Mouse (Mus musculus): ENCODE measurements at regions not wholly inside any gene's neighbourhood (a gene's known extent, or its start where the extent isn't known, plus 50 kb on each side); places are given as distances from the start of the nearest gene placed in this dataset.

- Histone ChIP-seq H3K27me3 (ENCODE audit: control insufficient read depth, insufficient read depth, low read length) (no peaks in the 10 kb centered on the region; the same call in 1 of the 2 replicates), H3K9me3 (replicated peaks; ENCODE audit: control insufficient read depth, low read length) (no peaks in the 10 kb centered on the region; the same call in 1 of the 2 replicates), H3K9ac (ENCODE audit: low read length) (no peak overlapping the region), H3K27ac (ENCODE audit: low read length) (no peak overlapping the region), H3K4me3 (ENCODE audit: low read length) (no peak overlapping the region), H3K4me1 (ENCODE audit: control insufficient read depth, insufficient read depth, low read length) (no peaks in the 10 kb centered on the region), H3K36me3 (ENCODE audit: control insufficient read depth, insufficient read depth) (no peaks in the 10 kb centered on the region), H3K4me2 (ENCODE audit: low read depth, low read length) (no peak overlapping the region)
- ATAC-seq (replicated peaks; ENCODE audit: extremely low read depth, insufficient read depth, low FRiP score) = no peak
- WGBS = 81% methylated on average over 5 of the region's 5 CpGs
Measured at GRCm38 (mm10) chr9:100404426-100404825, 82.2 kb downstream of the Il20rb start.

DNA sequence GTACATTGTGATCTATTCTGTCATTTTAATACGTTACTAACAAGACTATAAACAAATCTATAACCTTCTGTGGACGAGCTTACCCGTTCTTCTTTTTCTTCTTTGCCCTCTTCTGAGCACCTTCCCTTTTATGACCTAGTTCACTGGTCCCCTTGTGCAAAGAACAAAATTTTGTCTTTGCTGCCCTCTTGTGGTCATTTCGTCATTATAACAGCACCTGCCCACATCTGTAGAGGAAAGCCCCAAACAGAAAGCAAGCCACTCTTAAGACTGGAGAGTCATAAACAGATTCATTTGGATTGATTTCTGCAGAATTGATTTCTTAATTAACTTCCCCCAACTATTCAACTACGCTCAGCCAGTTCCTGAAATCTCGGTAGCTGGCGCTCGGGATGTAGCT is 86.2 kb downstream of the Il20rb start:
- Histone ChIP-seq H3K9ac (ENCODE audit: low read length) (no peak overlapping the region), H3K27ac (ENCODE audit: low read length) (no peak overlapping the region), H3K36me3 (ENCODE audit: control insufficient read depth, insufficient read depth) (no peaks in the 10 kb centered on the region), H3K27me3 (ENCODE audit: control insufficient read depth, insufficient read depth, low read length) (no peaks in the 10 kb centered on the region; the same call in 1 of the 2 replicates), H3K4me2 (ENCODE audit: low read depth, low read length) (no peak overlapping the region), H3K9me3 (replicated peaks; ENCODE audit: control insufficient read depth, low read length) (no peaks in the 10 kb centered on the region; the same call in 1 of the 2 replicates), H3K4me1 (ENCODE audit: control insufficient read depth, insufficient read depth, low read length) (no peaks in the 10 kb centered on the region), H3K4me3 (ENCODE audit: low read length) (no peak overlapping the region)
- no peak for ATAC-seq (replicated peaks; ENCODE audit: extremely low read depth, insufficient read depth, low FRiP score)
- WGBS = 16% methylated on average over 8 of the region's 8 CpGs

DNA sequence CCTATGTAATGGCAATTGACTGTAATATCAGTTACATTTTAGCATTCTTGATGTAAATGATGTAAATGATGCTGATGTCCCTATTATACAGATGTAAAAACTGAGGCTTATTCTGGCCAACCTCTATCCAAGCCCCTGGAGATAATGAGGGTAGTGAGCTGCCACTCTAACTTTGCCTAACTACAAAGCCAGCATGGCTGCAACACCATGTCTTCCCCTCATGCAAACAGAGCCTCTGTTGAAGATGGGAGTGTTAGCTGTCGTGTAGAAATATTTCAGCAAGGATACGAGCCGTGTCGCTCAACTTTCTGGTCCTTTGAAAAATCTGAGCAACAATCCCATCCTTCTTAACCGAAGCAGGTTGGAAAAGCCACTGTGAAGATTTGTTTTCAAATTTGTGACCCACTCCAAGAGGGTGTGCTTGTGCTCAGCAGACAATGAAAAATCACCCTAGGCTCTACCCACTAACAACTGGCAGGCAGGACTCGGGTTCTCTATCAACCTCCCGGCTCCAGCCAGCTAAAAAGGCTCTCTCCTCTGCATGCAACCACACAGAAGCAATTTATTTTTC is 90.2 kb downstream of the Il20rb start:
- H3K4me1 ChIP-seq (ENCODE audit: control insufficient read depth, insufficient read depth, low read length) = no peaks in the 10 kb centered on the region
- H3K27ac ChIP-seq (ENCODE audit: low read length) = no peak overlapping the region
- no peak overlapping the region for H3K9ac ChIP-seq (ENCODE audit: low read length)
- 86% methylated on average over 7 of the region's 7 CpGs for WGBS
- no peaks in the 10 kb centered on the region for H3K36me3 ChIP-seq (ENCODE audit: control insufficient read depth, insufficient read depth)
- no peak for ATAC-seq (replicated peaks; ENCODE audit: extremely low read depth, insufficient read depth, low FRiP score)
- no peak overlapping the region for H3K4me3 ChIP-seq (ENCODE audit: low read length)
- no peaks in the 10 kb centered on the region for H3K9me3 ChIP-seq (replicated peaks; ENCODE audit: control insufficient read depth, low read length)
- H3K27me3 ChIP-seq (ENCODE audit: control insufficient read depth, insufficient read depth, low read length) = no peaks in the 10 kb centered on the region; the same call in 1 of the 2 replicates
- H3K4me2 ChIP-seq (ENCODE audit: low read depth, low read length) = no peak overlapping the region

DNA sequence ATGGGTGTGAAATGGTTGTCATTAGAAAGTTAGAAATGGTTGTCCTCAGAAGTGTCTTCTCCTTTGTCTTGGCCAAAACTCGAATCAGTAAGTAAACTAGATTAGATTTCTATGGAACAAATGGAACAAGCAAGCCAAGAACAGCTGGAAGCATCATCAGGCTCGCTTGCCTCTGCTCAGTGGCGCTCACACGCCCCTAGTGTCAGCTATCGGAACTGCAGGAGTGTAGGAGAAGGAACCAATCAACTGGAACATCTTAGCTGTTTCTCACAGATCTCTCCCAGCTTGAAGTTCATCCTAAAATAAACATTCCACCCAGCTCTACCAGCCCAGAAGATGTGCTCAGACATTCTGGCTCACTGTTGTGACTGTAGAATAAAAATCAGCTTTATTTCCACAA is 90.9 kb downstream of the Il20rb start:
- H3K9ac ChIP-seq (ENCODE audit: low read length) = no peak overlapping the region
- no peaks in the 10 kb centered on the region for H3K9me3 ChIP-seq (replicated peaks; ENCODE audit: control insufficient read depth, low read length)
- H3K4me3 ChIP-seq (ENCODE audit: low read length) = no peak overlapping the region
- ATAC-seq (replicated peaks; ENCODE audit: extremely low read depth, insufficient read depth, low FRiP score) = no peak
- H3K4me2 ChIP-seq (ENCODE audit: low read depth, low read length) = no peak overlapping the region
- WGBS = 9% methylated on average over 5 of the region's 5 CpGs
- no peak overlapping the region for H3K27ac ChIP-seq (ENCODE audit: low read length)
- no peaks in the 10 kb centered on the region for H3K4me1 ChIP-seq (ENCODE audit: control insufficient read depth, insufficient read depth, low read length)
- H3K36me3 ChIP-seq (ENCODE audit: control insufficient read depth, insufficient read depth) = no peaks in the 10 kb centered on the region
- H3K27me3 ChIP-seq (ENCODE audit: control insufficient read depth, insufficient read depth, low read length) = no peaks in the 10 kb centered on the region; the same call in 1 of the 2 replicates

DNA sequence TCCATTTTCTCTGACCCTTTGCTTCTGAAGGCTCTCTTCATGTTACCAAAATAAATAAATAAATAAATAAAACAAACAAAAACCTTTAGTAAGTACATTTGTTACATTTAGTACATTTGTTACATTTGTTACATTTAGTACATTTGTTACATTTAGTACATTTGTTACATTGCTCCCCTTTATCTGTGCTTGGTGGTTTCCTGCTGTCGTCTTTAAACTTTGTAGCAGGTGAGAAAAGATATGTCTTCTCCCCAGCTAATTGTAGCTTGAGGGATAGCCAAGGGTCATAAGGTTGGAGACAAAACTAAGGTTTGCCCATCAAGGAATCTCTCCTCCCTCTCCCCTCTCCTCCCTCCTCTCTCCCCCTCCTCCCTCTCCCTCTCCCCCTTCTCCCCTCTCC is 92.0 kb downstream of the Il20rb start:
- Histone ChIP-seq H3K9ac (ENCODE audit: low read length) (no peak overlapping the region), H3K4me3 (ENCODE audit: low read length) (no peak overlapping the region), H3K4me2 (ENCODE audit: low read depth, low read length) (no peak overlapping the region), H3K9me3 (replicated peaks; ENCODE audit: control insufficient read depth, low read length) (no peaks in the 10 kb centered on the region), H3K36me3 (ENCODE audit: control insufficient read depth, insufficient read depth) (no peaks in the 10 kb centered on the region), H3K4me1 (ENCODE audit: control insufficient read depth, insufficient read depth, low read length) (no peaks in the 10 kb centered on the region), H3K27me3 (ENCODE audit: control insufficient read depth, insufficient read depth, low read length) (no peaks in the 10 kb centered on the region; the same call in 1 of the 2 replicates), H3K27ac (ENCODE audit: low read length) (no peak overlapping the region)
- 46% methylated on average over 1 of the region's 1 CpGs for WGBS
- ATAC-seq (replicated peaks; ENCODE audit: extremely low read depth, insufficient read depth, low FRiP score) = no peak

DNA sequence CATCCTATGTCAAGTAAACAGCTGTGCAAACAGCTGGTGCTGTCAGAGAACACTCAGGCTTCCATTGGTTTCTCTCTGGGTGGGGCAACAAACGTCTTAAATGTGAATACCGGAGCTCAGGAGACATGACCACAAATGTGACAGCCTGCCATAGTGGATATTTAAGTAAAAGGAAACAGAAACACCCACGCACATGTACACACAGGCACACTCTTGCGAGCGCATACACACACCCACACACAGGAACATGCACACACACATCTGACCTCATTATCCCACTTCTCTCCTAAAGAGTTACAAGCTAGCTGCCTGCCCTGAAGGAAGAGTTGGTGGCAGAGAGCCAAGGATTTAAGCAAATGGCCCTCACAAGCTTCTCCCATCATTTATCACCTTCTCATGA is 92.4 kb downstream of the Il20rb start:
- no peak overlapping the region for H3K27ac ChIP-seq (ENCODE audit: low read length)
- no peak for ATAC-seq (replicated peaks; ENCODE audit: extremely low read depth, insufficient read depth, low FRiP score)
- 50% methylated on average over 5 of the region's 5 CpGs for WGBS
- H3K9me3 ChIP-seq (replicated peaks; ENCODE audit: control insufficient read depth, low read length) = no peaks in the 10 kb centered on the region
- H3K9ac ChIP-seq (ENCODE audit: low read length) = no peak overlapping the region
- no peaks in the 10 kb centered on the region for H3K36me3 ChIP-seq (ENCODE audit: control insufficient read depth, insufficient read depth)
- H3K27me3 ChIP-seq (ENCODE audit: control insufficient read depth, insufficient read depth, low read length) = no peaks in the 10 kb centered on the region; the same call in 1 of the 2 replicates
- H3K4me1 ChIP-seq (ENCODE audit: control insufficient read depth, insufficient read depth, low read length) = no peaks in the 10 kb centered on the region
- H3K4me2 ChIP-seq (ENCODE audit: low read depth, low read length) = no peak overlapping the region
- H3K4me3 ChIP-seq (ENCODE audit: low read length) = no peak overlapping the region

- H3K9ac ChIP-seq (ENCODE audit: low read length) = no peak overlapping the region
- 55% methylated on average over 1 of the region's 1 CpGs for WGBS
- H3K4me1 ChIP-seq (ENCODE audit: control insufficient read depth, insufficient read depth, low read length) = no peaks in the 10 kb centered on the region
- H3K4me2 ChIP-seq (ENCODE audit: low read depth, low read length) = no peak overlapping the region
- H3K36me3 ChIP-seq (ENCODE audit: control insufficient read depth, insufficient read depth) = no peaks in the 10 kb centered on the region
- no peak for ATAC-seq (replicated peaks; ENCODE audit: extremely low read depth, insufficient read depth, low FRiP score)
- no peaks in the 10 kb centered on the region for H3K9me3 ChIP-seq (replicated peaks; ENCODE audit: control insufficient read depth, low read length)
- H3K27me3 ChIP-seq (ENCODE audit: control insufficient read depth, insufficient read depth, low read length) = no peaks in the 10 kb centered on the region
- no peak overlapping the region for H3K27ac ChIP-seq (ENCODE audit: low read length)
- no peak overlapping the region for H3K4me3 ChIP-seq (ENCODE audit: low read length)
Measured at GRCm38 (mm10) chr9:100392262-100392661, 94.3 kb downstream of the Il20rb start.

- 45% methylated on average over 8 of the region's 8 CpGs for WGBS
- no peak overlapping the region for H3K27ac ChIP-seq (ENCODE audit: low read length)
- no peak overlapping the region for H3K9ac ChIP-seq (ENCODE audit: low read length)
- no peak for ATAC-seq (replicated peaks; ENCODE audit: extremely low read depth, insufficient read depth, low FRiP score)
- H3K4me3 ChIP-seq (ENCODE audit: low read length) = no peak overlapping the region
- H3K4me1 ChIP-seq (ENCODE audit: control insufficient read depth, insufficient read depth, low read length) = no peaks in the 10 kb centered on the region
- no peaks in the 10 kb centered on the region for H3K9me3 ChIP-seq (replicated peaks; ENCODE audit: control insufficient read depth, low read length)
- H3K27me3 ChIP-seq (ENCODE audit: control insufficient read depth, insufficient read depth, low read length) = no peaks in the 10 kb centered on the region
- no peaks in the 10 kb centered on the region for H3K36me3 ChIP-seq (ENCODE audit: control insufficient read depth, insufficient read depth)
- H3K4me2 ChIP-seq (ENCODE audit: low read depth, low read length) = no peak overlapping the region
Measured at GRCm38 (mm10) chr9:100391566-100392213, 94.9 kb downstream of the Il20rb start.

- Histone ChIP-seq H3K9me3 (replicated peaks; ENCODE audit: control insufficient read depth, low read length) (no peaks in the 10 kb centered on the region), H3K4me2 (ENCODE audit: low read depth, low read length) (no peak overlapping the region), H3K4me1 (ENCODE audit: control insufficient read depth, insufficient read depth, low read length) (no peaks in the 10 kb centered on the region), H3K27ac (ENCODE audit: low read length) (no peak overlapping the region), H3K9ac (ENCODE audit: low read length) (no peak overlapping the region), H3K4me3 (ENCODE audit: low read length) (no peak overlapping the region), H3K27me3 (ENCODE audit: control insufficient read depth, insufficient read depth, low read length) (no peaks in the 10 kb centered on the region), H3K36me3 (ENCODE audit: control insufficient read depth, insufficient read depth) (no peaks in the 10 kb centered on the region)
- WGBS = 70% methylated on average over 7 of the region's 7 CpGs
- ATAC-seq (replicated peaks; ENCODE audit: extremely low read depth, insufficient read depth, low FRiP score) = no peak
Measured at GRCm38 (mm10) chr9:100388393-100388792, 98.2 kb downstream of the Il20rb start.
